Mouse (Mus musculus) kidney, postnatal 0 days (tissue): ENCODE results near the gene Gchfr. TPM values are rescaled to one million over a fixed set of nuclear protein-coding genes. Genes with fewer than 3 reads are reported as not detected.

Experiments used
- ATAC-seq: fragments of 200-750 bp; cut with Nextera tagmentation; replicated peaks from 2 replicates; pipeline ENCODE4 v1.8.0; 2017; ENCODE audit warnings: low read depth, moderate number of reproducible peaks, moderate TSS enrichment, moderate library complexity; ENCODE audit not compliant: low FRiP score
- DNase-seq: peaks from one replicate; pipeline ENCODE4 v3.0.0-alpha.2; 2016; ENCODE audit warnings: low spot score
- H3K27ac ChIP-seq: fragments of 300-500 bp; sonication (generic); 2 replicates; pipeline ENCODE4 v1.5.1; 2014; ENCODE audit warnings: mild to moderate bottlenecking
- H3K27me3 ChIP-seq: fragments of 300-500 bp; sonication (generic); 2 replicates; pipeline ENCODE4 v1.6.1; 2014; ENCODE audit warnings: low read length, mixed read lengths; ENCODE audit not compliant: insufficient read depth
- H3K36me3 ChIP-seq: fragments of 300-500 bp; sonication (generic); 2 replicates; pipeline ENCODE4 v1.6.1; 2014; ENCODE audit warnings: low read length, mixed read lengths; ENCODE audit not compliant: insufficient read depth
- H3K4me1 ChIP-seq: fragments of 300-500 bp; sonication (generic); replicated peaks from 2 replicates; pipeline ENCODE4 v1.6.1; 2014; ENCODE audit warnings: antibody characterized with exemption, low read length, mixed read lengths; ENCODE audit not compliant: insufficient read depth
- H3K4me2 ChIP-seq: fragments of 300-500 bp; sonication (generic); 2 replicates; pipeline ENCODE4 v1.6.1; 2014; ENCODE audit warnings: mild to moderate bottlenecking, low read length, moderate library complexity, mixed read lengths
- H3K4me3 ChIP-seq: fragments of 300-500 bp; sonication (generic); replicated peaks from 2 replicates; pipeline ENCODE4 v1.5.1; 2014; ENCODE audit warnings: low read depth, low read length
- H3K9ac ChIP-seq: fragments of 300-500 bp; sonication (generic); 2 replicates; pipeline ENCODE4 v1.6.1; 2014; ENCODE audit warnings: low read depth, low read length
- H3K9me3 ChIP-seq: fragments of 300-500 bp; sonication (generic); replicated peaks from 2 replicates; pipeline ENCODE4 v1.6.1; 2016; ENCODE audit warnings: low read length, inconsistent platforms, mixed read lengths
- CTCF ChIP-seq: IDR thresholded peaks from 2 replicates; pipeline ENCODE4 v1.5.1; 2016; ENCODE audit warnings: antibody characterized with exemption, low read depth, mild to moderate bottlenecking, moderate library complexity
- WGBS: fragments of 180-500 bp; shearing (Covaris S2); extraction: QIAGEN DNeasy Blood & Tissue Kit; methylation state at CpG from one replicate; pipeline ENCODE4 v1.1.7; 2014; 5-methylcytosine and 5-hydroxymethylcytosine counted together
- polyA plus RNA-seq: library from polyadenylated mRNA; unstranded; fragments of >200 nt; fragmentation: Nextera tagmentation; extraction: Ambion mirVana; gene quantifications from 2 replicates; pipeline ENCODE4 v1.2.1, GENCODE M21; 2015

The Gchfr gene
- polyA plus RNA-seq, 1 experiment from 2014 or later, result 35.0 TPM

GRCm38 (mm10) chr2:119161247-119161646, 6.3 kb upstream of the Gchfr start:
- Histone ChIP-seq H3K27ac (0 out of 2 replicates have a peak overlapping the region, but pooled peaks have one; percentile 13), H3K9ac (no peak overlapping the region), H3K4me2 (no peak overlapping the region), H3K27me3 (no peaks in the 10 kb centered on the region), H3K4me1 (0 out of 2 replicates have a peak, but pooled peaks cover 4% of the 10 kb centered on the region), H3K9me3 (no peaks in the 10 kb centered on the region), H3K4me3 (no peak overlapping the region), H3K36me3 (no peaks in the 10 kb centered on the region)
- peak; percentile 52 for DNase-seq
- 32% methylated on average over 2 of the region's 2 CpGs for WGBS
- no peak for TF ChIP-seq CTCF
- ATAC-seq, result no peak

DNA sequence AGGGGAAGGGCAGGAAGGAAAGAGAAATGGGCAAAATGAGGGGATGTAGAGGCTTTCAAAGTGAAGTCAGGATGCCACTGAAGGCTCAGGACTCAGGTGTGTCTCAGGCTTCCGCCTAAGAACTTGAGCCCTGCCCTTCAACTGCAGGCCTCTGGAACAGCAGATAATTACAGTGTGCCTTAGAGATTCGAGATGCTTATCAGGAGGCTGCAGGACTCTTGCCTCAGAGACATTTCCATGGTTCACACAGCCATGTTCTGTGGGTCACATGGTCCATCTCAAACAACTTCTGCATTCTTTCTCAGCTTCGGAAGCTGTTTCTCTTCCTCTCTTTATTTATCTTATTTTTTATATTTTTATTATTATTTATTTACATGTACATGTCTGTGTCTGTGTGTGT, 4.4 kb upstream of the Gchfr start:
- Histone ChIP-seq H3K9ac (no peak overlapping the region), H3K36me3 (no peaks in the 10 kb centered on the region), H3K27ac (no peak overlapping the region), H3K27me3 (no peaks in the 10 kb centered on the region), H3K9me3 (no peaks in the 10 kb centered on the region), H3K4me1 (peaks cover 10% of the 10 kb centered on the region; the same call in 1 of the 2 replicates), H3K4me2 (no peak overlapping the region), H3K4me3 (no peak overlapping the region)
- DNase-seq (no peak), ATAC-seq (no peak)
- no peak for TF ChIP-seq CTCF
- WGBS, result 64% methylated on average over 3 of the region's 3 CpGs

- Histone ChIP-seq H3K36me3 (no peaks in the 10 kb centered on the region), H3K9ac (no peak overlapping the region), H3K4me2 (no peak overlapping the region), H3K4me1 (peaks cover 11% of the 10 kb centered on the region; the same call in 1 of the 2 replicates), H3K9me3 (no peaks in the 10 kb centered on the region), H3K27ac (no peak overlapping the region), H3K27me3 (no peaks in the 10 kb centered on the region), H3K4me3 (no peak overlapping the region)
- TF ChIP-seq CTCF, result no peak
- no peak for DNase-seq
- no peak for ATAC-seq
- 84% methylated on average over 4 of the region's 4 CpGs for WGBS
These were observed 3.6 kb upstream of the Gchfr start for GRCm38 (mm10) chr2:119163999-119164398.

DNA sequence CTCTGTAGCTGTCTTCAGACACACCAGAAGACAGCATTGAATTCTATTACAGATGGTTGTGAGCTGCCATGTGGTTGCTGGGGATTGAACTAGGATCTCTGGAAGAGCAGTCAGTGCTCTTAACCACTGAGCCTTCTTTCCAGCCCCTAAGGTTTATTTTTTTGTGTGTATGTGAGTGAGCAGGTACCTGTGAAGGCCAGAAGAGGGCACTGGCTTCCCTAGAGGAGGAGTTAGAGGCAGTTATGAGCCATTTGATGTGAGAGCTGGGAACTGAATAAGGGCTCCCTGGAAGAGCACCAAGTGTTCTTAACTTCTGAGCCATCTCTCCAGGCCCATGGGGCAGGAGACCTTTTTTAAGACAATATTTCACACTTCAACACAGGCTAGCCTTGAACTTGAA, 2.2 kb upstream of the Gchfr start:
- no peaks in the 10 kb centered on the region for H3K9me3 ChIP-seq
- TF ChIP-seq CTCF, result peak; percentile 21; the same call in 1 of the 2 replicates
- H3K9ac ChIP-seq, result no peak overlapping the region
- no peaks in the 10 kb centered on the region for H3K36me3 ChIP-seq
- peaks cover 11% of the 10 kb centered on the region; the same call in 1 of the 2 replicates for H3K4me1 ChIP-seq
- DNase-seq (no peak), ATAC-seq (no peak)
- H3K27ac ChIP-seq, result no peak overlapping the region
- no peak overlapping the region for H3K4me3 ChIP-seq
- H3K27me3 ChIP-seq, result no peaks in the 10 kb centered on the region
- H3K4me2 ChIP-seq, result no peak overlapping the region

DNA sequence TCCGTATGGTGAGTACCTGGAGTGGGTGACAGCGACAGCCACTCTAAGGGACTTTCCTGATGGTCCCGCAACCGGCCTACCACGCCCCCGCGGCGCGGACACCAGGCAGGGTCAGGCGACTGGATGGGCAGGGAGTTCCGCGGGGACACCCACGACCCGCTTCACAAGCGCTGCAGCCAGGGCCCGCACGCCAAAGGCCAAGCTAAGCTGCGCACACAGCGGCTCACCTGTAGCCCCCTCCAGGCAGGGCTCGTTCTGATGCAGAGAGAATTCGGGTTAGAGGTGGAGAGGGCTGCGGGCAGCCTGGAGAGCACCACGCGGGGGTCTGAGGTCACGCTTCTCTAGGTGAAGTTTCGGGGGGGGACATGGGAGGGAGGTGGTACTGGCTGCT, 288 bp downstream of the Gchfr start:
- H3K4me1 ChIP-seq, result peaks cover 16% of the 10 kb centered on the region; the same call in 1 of the 2 replicates
- WGBS, result 4% methylated on average over 26 of the region's 26 CpGs
- H3K9me3 ChIP-seq, result no peaks in the 10 kb centered on the region
- H3K9ac ChIP-seq, result peak overlapping the region; percentile 49
- DNase-seq, result no peak
- peak overlapping the region; percentile 98 for H3K4me2 ChIP-seq
- H3K27me3 ChIP-seq, result no peaks in the 10 kb centered on the region
- no peaks in the 10 kb centered on the region for H3K36me3 ChIP-seq
- no peak overlapping the region for H3K27ac ChIP-seq
- ATAC-seq, result no peak; the same call in 1 of the 2 replicates
- peak overlapping the region; percentile 46 for H3K4me3 ChIP-seq
- TF ChIP-seq CTCF, result no peak

GRCm38 (mm10) chr2:119170282-119170681, 2.7 kb downstream of the Gchfr start:
- H3K27ac ChIP-seq, result no peak overlapping the region
- H3K36me3 ChIP-seq, result no peaks in the 10 kb centered on the region
- no peak overlapping the region for H3K9ac ChIP-seq
- no peak for TF ChIP-seq CTCF
- no peaks in the 10 kb centered on the region for H3K27me3 ChIP-seq
- ATAC-seq (no peak), DNase-seq (no peak)
- peaks cover 27% of the 10 kb centered on the region for H3K4me1 ChIP-seq
- no peak overlapping the region for H3K4me2 ChIP-seq
- WGBS, result 85% methylated on average over 2 of the region's 2 CpGs
- no peak overlapping the region for H3K4me3 ChIP-seq
- no peaks in the 10 kb centered on the region for H3K9me3 ChIP-seq

DNA sequence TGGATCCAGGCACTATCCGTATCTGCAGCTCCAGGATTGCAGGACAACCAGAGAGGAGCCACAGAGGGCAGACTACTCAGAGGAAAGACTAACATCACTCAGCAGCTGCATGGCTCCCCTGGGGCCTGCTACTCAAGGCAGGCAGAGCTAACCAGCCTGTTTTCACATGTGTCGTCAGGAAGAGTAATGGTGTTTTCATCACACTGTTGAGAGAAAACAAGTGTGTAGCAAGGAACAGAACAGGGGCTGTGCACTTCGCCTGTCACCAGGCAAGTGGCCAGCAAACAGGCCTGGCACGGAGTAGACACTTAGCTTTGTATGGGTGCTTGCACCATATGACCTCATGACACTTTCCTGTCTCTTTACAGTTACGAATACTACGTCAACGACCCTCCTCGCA, 4.0 kb downstream of the Gchfr start:
- H3K4me2 ChIP-seq, result no peak overlapping the region
- 48% methylated on average over 8 of the region's 8 CpGs for WGBS
- DNase-seq (peak; percentile 21), ATAC-seq (no peak)
- H3K27me3 ChIP-seq, result no peaks in the 10 kb centered on the region
- peaks cover 27% of the 10 kb centered on the region for H3K4me1 ChIP-seq
- H3K36me3 ChIP-seq, result no peaks in the 10 kb centered on the region
- H3K4me3 ChIP-seq, result no peak overlapping the region
- no peaks in the 10 kb centered on the region for H3K9me3 ChIP-seq
- no peak for TF ChIP-seq CTCF
- no peak overlapping the region for H3K27ac ChIP-seq
- H3K9ac ChIP-seq, result no peak overlapping the region
